Mouse (Mus musculus) erythroblast, embryonic 14.5 days (primary cell): ENCODE data around the gene Serpinb8.

Source experiments
- GATA1 ChIP-seq: IDR thresholded peaks from 2 replicates; pipeline ENCODE4 v1.6.1; 2012; ENCODE audit warnings: low read length, inconsistent platforms, mixed read lengths
- TAL1 ChIP-seq: IDR thresholded peaks from 3 replicates; pipeline ENCODE4 v1.6.1; 2012; ENCODE audit warnings: low read length, inconsistent platforms, mixed read lengths

DNA sequence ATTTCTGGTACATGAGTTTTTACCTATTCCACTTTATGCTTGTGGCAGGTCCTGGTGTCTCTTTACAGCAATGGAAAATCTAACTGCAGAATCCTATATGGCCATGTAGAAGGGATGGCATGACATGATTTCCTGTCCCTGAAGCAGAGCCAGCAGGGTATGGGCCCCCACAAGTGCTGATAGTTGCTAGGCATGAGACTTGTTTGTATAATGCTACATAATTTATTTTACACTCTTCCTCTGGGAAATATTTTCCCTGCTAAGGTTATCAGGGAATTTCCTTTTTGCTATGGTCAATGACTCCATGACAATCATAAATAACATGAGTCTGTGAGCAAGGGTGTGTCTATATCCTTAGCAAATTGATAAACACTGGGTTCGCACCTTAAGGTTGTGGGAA, 12.3 kb upstream of the Serpinb8 start:
- TF ChIP-seq GATA1 (no peak), TAL1 (no peak)
